Mouse (Mus musculus): Measurements from ENCODE around the gene Gm36079.
"Not testable (repeated sequence)": the region's sequence is repeated elsewhere in the genome, so short reads cannot be mapped to it uniquely, and the experiment has no call there.

The Gm36079 gene

DNA sequence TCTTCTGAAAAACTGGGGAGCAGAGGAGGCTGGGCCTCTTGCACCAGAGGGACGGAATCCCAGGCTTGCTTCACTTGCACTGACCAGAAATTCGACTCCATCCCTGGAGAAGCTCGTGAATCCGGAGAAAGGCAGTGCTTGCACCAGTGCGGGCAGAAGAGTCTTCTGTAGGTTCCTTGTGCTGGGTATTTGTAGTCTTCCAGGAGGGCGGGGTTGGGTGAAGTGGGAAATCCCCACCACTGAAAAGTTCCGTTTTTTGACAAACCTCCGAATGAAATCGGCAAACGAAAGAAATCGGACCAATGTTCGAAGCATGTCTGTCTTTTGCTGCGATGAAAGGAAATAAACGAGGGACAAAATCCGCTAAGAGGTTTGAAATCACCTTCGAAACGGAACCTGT is at the start of gene Gm36079:
TSS of gene Gm36079 (minus strand) at position 101 of the 400 bp plus-strand sequence.
- CTCF ChIA-PET, POLR2A ChIA-PET: not testable (repeated sequence)

DNA sequence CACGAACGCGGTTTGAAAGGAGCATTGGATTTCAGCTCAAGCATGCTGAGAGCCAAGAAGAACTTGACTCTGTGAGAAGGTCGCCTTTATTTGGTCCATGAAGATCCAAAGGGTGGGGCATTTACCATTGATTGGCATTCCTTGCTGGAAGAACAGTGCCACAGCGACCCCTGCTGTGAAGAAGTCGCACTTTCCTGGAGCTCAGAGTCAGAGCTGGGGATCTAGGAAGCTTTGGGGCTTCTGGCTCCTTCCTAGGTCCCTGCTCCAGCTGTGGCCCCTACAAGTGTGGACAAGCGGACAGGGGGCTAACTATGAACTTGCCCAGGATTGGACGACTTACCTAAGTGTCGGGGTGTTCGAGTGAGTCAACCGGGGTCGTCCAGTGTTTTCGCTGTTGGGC is 44.1 kb upstream of the Gm36079 start:
- CTCF ChIA-PET, result not testable (repeated sequence)

DNA sequence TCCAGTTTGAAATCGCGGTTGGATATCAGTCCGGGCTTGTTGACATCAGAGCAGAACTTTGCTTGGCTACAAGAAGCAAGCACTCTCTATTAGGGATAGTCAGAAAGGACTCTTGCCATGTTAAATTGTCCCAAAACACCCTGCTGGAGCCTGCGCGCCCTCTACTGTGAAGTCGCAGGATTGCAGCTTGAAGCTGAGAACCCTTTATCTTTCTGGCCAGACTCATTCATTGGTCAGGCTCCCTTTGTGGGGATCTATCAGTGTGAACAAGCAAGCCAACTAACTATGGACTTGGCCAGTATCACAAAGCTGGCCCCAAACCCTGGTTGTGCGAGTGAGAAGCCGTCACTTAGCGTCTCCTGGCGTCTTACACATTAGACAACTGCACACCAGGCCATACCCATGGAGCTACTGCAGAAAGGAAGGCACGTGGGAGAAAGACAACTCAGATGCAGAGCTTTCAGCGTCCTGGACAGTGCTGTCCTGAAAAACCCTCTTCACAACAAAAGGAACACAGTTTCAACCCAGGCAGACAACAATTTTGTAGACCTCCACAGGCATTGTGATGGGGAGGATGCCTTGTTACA is 43.3 kb upstream of the Gm36079 start:
- CTCF ChIA-PET, POLR2A ChIA-PET: not testable (repeated sequence)

More for the DNA sequence above, 44.1 kb upstream of the Gm36079 start:
- POLR2A ChIA-PET, result not testable (repeated sequence)

DNA sequence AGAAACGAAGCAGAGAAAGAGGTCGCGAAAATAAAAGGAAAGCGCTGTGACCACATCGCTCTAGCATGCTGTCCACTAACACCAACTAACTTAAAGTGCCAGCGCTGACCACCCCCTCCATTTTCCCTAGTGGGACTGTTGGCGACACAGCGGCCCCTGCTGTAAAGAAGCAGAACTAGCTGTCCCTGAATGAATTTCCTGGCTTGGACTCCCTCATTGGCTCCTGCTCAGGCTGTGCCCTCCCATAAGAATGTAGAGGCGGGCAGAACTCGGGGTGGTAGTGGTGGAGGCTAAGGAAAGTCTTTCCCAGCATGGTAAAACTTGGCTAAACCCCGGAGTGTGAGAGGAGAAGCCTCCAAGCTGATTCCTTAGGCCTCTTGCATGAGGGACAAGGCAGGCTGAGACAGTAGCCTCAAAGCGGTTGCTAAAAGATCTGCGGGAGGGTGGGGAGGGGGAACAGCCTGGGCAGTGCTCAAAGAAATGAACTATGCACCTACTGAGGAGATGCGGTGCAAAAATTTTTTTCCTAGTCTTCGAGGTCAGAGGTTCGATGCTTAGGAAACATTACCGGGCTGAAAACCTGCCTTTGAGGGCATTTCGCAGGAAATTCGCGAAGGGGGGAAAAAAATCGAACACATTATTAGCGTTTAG is 36.8 kb upstream of the Gm36079 start:
- POLR2A ChIA-PET, CTCF ChIA-PET: not testable (repeated sequence)

DNA sequence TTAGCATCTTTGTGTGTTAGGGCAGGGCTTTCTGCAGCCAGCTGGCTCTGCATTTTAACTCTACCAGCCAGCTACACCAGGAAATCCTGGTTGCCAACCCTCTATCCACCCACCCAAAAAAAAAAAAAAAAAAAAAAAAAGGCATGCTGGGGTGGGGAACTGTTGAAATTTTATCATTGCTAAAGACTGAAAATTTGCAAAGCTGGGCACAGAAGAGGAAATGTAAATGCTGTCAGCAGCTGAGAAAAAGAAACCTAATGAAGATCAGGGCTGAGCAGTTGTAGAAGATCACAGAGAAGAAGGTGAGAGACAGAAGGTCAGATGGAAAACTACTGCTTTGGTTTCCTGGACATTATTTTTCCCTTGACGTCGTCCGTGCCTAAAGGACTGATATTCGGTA is 36.1 kb upstream of the Gm36079 start:
- POLR2A ChIA-PET, CTCF ChIA-PET: not testable (repeated sequence)

DNA sequence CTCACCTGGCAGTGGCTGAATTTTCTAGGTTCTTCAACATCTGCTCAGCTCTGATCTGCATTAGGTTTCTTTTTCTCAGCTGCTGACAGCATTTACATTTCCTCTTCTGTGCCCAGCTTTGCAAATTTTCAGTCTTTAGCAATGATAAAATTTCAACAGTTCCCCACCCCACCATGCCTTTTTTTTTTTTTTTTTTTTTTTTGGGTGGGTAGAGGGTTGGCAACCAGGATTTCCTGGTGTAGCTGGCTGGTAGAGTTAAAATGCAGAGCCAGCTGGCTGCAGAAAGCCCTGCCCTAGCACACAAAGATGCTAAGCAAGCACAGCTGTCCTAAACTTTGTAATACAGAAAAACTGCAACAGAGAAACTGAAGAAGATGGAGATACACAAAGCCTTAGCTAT is 25.3 kb upstream of the Gm36079 start, which contains the start of gene Gm21188:
TSS of gene Gm21188 (minus strand) at position 110 of the 400 bp plus-strand sequence.
- CTCF ChIA-PET, POLR2A ChIA-PET: not testable (repeated sequence)

DNA sequence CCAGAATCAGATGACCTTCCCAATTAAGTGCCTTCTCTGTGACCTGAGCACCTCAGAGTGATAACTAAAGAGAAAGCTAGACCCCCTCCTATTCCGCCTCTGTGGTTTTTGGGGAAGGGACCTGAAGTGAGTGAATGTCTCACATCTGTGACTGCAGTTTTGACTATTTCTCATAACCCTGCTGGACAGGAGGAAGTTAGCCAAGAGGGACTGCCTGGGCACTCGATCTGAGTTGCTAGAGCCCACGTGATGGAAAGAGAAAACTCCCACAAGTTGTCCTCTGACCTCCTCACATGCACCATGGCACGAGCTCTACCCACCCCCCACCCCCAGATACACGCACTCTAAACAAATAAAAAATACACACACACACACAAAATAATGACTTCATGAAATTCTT is 21.8 kb upstream of the Gm36079 start:
- POLR2A ChIA-PET, CTCF ChIA-PET: not testable (repeated sequence)

DNA sequence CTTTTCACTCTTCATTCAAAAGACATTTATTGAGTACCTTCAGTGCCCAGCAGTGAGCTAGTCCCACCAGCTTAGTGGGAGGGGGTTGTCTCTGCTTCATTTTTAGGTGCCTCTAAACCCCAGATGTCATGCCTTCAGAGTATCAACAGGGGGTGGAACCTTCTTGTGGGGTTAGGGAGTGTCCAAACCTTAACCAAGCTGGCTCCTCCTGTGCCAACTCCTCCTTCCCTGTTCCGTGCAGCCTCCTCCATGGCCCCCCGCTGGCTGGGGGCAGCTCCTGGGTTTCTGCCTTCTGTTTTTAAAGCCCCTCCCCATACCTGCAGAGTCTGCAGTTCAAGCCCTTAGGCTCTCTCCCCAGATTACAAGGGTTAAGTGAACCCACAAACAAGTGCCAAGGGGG is 21.4 kb upstream of the Gm36079 start:
- CTCF ChIA-PET, result not testable (repeated sequence)

DNA sequence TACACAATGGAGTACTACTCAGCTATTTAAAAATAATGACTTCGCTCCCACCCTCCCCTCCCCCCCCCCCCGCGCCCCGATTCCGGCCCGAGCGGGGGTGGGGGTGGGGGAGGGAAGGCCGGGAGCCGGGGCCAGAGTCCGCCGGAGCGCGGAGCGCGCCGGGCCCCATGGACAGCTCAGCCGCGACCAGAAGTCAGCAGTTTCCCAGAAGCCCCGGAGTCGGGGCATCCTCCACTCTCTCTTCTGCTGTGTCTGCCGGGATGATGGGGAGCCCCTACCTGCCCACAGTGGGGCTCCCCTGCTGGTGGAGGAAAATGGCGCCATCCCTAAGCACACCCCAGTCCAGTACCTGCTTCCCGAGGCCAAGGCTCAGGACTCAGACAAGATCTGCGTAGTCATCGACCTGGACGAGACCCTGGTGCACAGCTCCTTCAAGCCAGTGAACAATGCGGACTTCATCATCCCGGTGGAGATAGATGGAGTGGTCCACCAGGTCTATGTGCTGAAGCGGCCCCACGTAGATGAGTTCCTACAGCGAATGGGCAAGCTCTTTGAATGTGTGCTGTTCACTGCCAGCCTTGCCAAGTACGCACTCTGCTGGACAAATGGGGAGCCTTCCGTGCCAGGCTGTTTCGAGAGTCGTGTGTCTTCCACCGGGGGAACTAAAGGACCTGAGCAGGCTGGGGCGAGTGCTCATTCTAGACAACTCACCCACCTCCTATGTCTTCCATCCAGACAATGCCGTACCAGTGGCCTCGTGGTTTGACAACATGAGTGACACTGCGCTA is 19.8 kb upstream of the Gm36079 start:
- POLR2A ChIA-PET, result interaction anchor here in 1 of 4 experiments (0.6 kb wide), 1 partner anchor 291 kb away, joined by 4 read pairs; the partner anchor contains the start of gene Nim1k
- CTCF ChIA-PET, result not testable (repeated sequence)

More for the DNA sequence above, 21.4 kb upstream of the Gm36079 start:
- POLR2A ChIA-PET, result not testable (repeated sequence)

DNA sequence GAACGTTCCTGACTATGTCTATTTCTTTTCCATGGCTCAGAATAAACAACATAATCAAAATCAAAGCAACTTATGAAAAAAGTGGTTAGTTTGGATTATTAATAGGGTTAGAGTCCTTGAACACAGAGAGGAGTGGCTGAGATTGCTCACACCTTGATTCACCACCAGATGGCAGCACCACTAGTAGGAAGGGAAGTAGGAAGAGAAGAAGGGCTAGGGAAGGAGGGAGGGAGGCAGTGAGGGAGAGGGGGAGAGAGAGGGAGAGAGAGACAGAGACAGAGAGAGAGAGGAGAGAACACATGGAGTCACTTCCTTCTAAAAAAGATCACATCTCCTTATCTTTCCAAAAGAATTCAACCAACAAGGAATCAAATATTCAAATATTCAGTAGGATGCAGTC is 14.3 kb upstream of the Gm36079 start:
- CTCF ChIA-PET, POLR2A ChIA-PET: not testable (repeated sequence)

DNA sequence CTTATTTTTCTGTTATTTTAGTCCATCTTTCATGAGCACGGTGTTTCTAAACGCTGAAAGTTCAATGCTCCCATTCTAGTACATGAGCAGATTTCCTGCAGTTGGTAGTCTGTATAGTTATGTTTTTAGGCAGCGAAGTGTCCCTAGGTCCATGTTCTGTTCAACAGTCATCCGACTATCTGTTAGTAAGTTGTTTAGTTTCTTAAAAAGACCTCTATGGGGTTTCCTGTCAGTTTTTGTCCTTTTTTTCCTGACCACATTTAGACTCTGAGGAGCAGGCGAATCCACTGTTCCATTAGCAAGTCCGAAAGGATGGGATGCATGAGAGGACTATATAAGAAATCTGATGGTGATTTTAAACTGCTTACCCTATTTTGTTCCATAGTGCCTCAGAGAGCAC is 11.1 kb upstream of the Gm36079 start:
- CTCF ChIA-PET, POLR2A ChIA-PET: not testable (repeated sequence)

DNA sequence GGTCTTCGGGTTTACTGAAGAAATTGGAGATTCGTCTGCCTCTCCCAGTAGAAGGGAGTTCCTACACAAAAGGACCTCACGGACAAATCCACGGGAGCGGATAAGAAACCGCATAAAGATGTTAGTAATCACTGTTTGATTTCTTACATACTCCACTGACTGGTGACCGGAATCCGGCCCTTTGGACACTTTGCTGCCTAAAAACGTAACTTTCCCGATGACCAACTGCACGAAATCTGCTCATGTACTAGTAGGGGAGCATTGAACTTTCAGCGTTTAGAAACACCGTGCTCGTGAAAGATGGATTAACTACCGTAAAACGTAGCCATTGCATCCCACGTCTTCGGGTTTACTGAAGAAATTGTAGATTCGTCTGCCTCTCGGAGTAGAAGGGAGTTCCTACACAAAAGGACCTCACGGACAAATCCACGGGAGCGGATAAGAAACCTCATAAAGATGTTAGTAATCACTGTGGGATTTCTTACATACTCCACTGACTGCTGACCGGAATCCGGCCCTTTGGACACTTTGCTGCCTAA is 9.8 kb upstream of the Gm36079 start:
- POLR2A ChIA-PET, CTCF ChIA-PET: not testable (repeated sequence)

DNA sequence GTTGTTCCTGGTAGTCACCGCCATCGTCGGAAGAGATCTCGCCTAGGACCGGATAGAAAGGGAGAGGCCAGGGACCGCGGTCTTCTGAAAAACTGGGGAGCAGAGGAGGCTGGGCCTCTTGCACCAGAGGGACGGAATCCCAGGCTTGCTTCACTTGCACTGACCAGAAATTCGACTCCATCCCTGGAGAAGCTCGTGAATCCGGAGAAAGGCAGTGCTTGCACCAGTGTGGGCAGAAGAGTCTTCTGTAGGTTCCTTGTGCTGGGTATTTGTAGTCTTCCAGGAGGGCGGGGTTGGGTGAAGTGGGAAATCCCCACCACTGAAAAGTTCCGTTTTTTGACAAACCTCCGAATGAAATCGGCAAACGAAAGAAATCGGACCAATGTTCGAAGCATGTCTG is 8.3 kb upstream of the Gm36079 start:
- POLR2A ChIA-PET, CTCF ChIA-PET: not testable (repeated sequence)

DNA sequence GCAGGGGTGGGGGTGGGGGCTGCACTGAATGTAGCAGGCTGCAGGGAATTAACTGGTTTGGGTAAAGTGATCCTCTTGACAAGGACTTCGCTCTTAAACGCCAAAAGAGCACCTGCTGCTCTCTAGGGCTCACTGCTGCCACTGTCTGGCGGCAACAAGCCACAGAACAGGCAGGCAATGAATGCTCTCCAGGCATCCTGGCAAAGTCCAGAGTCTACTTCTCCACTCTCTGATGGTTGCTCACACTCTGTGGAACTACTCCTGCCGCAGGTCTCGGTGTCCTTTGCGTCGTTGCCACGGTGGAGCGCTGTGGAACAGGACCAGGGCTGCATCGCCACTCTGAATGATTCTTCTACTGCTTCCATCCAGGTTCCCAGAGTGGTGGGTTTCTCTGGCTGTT is 7.8 kb upstream of the Gm36079 start:
- CTCF ChIA-PET, POLR2A ChIA-PET: not testable (repeated sequence)

DNA sequence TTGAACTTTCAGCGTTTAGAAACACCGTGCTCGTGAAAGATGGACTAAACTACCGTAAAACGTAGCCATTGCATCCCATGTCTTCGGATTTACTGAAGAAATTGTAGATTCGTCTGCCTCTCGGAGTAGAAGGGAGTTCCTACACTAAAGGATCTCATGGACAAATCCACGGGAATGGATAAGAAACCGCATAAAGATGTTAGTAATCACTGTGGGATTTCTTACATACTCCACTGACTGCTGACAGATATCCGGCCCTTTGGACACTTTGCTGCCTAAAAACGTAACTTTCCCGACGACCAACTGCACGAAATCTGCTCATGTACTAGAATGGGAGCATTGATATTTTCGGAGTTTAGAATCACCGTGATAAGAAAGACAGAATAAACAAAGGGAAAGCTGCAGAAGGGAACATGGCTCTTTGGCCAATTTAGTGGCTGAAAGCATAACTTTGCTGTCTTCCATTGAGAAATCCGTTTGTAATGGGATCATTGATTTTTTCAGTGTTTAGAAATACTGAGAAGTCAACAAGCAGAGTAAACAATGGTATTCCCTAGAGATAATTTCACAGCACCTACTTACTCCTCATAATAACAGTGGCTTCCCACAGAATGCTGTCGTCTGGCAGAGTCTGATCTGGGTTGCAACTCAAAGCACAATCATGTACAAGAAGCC is 6.8 kb upstream of the Gm36079 start:
- POLR2A ChIA-PET, CTCF ChIA-PET: not testable (repeated sequence)

DNA sequence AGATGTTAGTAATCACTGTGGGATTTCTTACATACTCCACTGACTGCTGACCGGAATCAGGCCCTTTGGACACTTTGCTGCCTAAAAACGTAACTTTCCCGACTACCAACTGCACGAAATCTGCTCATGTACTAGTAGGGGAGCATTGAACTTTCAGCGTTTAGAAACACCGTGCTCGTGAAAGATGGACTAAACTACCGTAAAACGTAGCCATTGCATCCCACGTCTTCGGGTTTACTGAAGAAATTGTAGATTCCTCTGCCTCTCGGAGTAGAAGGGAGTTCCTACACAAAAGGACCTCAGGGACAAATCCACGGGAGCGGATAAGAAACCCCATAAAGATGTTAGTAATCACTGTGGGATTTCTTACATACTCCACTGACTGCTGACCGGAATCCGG is 4.9 kb upstream of the Gm36079 start:
- POLR2A ChIA-PET, CTCF ChIA-PET: not testable (repeated sequence)

DNA sequence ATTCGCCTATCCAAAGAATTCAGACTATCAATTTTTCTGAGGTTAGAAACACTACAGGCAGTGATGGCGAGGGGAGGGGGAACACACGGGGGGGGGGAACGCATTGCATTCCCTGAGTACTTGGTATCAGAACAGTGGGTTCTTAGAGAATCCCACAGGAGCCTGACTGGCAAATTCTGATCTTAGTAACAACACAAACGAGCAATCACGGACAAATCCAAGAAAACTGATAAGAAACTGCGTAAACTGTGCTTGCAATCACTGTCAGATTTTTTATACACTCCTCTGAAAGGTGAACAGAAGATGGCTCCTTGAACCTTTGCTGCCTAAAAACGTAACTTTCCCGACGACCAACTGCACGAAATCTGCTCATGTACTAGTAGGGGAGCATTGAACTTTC is 557 bp upstream of the Gm36079 start:
- CTCF ChIA-PET, POLR2A ChIA-PET: not testable (repeated sequence)

DNA sequence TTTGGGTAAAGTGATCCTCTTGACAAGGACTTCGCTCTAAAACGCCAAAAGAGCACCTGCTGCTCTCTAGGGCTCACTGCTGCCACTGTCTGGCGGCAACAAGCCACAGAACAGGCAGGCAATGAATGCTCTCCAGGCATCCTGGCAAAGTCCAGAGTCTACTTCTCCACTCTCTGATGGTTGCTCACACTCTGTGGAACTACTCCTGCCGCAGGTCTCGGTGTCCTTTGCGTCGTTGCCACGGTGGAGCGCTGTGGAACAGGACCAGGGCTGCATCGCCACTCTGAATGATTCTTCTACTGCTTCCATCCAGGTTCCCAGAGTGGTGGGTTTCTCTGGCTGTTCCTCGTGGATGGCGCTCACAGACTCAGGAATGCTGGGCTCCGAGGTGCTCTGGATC is 438 bp downstream of the Gm36079 start:
- CTCF ChIA-PET, POLR2A ChIA-PET: not testable (repeated sequence)

DNA sequence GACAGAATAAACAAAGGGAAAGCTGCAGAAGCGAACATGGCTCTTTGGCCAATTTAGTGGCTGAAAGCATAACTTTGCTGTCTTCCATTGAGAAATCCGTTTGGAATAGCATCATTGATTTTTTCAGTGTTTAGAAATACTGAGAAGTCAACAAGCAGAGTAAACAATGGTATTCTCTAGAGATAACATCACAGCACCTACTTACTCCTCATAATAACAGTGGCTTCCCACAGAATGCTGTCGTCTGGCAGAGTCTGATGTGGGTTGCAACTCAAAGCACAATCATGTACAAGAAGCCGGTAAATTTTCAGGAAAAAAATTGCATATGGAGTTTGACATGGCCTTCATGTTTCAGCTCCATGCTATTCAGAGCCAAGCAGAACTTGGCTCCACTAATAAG is 1.2 kb downstream of the Gm36079 start:
- CTCF ChIA-PET, result not testable (repeated sequence)

DNA sequence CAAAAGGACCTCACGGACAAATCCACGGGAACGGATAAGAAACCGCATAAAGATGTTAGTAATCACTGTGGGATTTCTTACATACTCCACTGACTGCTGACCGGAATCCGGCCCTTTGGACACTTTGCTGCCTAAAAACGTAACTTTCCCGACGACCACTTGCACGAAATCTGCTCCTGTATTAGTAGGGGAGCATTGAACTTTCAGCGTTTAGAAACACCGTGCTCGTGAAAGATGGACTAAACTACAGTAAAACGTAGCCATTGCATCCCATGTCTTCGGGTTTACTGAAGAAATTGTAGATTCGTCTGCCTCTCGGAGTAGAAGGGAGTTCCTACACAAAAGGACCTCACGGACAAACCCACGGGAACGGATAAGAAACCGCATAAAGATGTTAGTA is 1.8 kb downstream of the Gm36079 start:
- CTCF ChIA-PET, result not testable (repeated sequence)

More for the DNA sequence above, 1.2 kb downstream of the Gm36079 start:
- POLR2A ChIA-PET, result not testable (repeated sequence)

DNA sequence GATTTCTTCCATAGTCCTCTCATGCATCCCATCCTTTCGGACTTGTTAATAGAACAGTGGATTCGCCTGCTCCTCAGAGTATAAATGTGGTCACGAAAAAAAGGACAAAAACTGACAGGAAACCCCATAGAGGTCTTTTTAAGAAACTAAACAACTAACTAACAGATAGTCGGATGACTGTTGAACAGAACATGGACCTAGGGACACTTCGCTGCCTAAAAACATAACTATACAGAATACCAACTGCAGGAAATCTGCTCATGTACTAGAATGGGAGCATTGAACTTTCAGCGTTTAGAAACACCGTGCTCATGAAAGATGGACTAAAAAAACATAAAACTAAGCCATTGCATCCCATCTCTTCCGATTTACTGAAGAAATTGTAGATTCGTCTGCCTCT is 2.2 kb downstream of the Gm36079 start:
- POLR2A ChIA-PET, CTCF ChIA-PET: not testable (repeated sequence)

More for the DNA sequence above, 1.8 kb downstream of the Gm36079 start:
- POLR2A ChIA-PET, result not testable (repeated sequence)
